Mouse (Mus musculus): ENCODE results near the gene Gba2.

The Gba2 gene

GRCm38 (mm10) chr4:43581381-43581780 is 2.7 kb upstream of the Gba2 start:
- no peak for DNase-seq (ENCODE audit: low read depth)

GRCm38 (mm10) chr4:43580721-43581120 is 2.0 kb upstream of the Gba2 start:
- no peak for DNase-seq (ENCODE audit: low read depth)

- no peak for DNase-seq (ENCODE audit: low read depth)
Observed at GRCm38 (mm10) chr4:43579731-43580130, 1.1 kb upstream of the Gba2 start.

- DNase-seq (ENCODE audit: low read depth), result no peak
Observed at GRCm38 (mm10) chr4:43579256-43579655, 583 bp upstream of the Gba2 start.

- DNase-seq (ENCODE audit: low read depth), result no peak
Observed at GRCm38 (mm10) chr4:43577237-43577881, 1.3 kb downstream of the Gba2 start.

- no peak for DNase-seq (ENCODE audit: low read depth)
Observed at GRCm38 (mm10) chr4:43575356-43575755, 3.3 kb downstream of the Gba2 start.

GRCm38 (mm10) chr4:43573561-43573960 is 5.1 kb downstream of the Gba2 start:
- no peak for DNase-seq (ENCODE audit: low read depth)

GRCm38 (mm10) chr4:43571395-43572045 is 7.2 kb downstream of the Gba2 start:
- DNase-seq (ENCODE audit: low read depth), result no peak

- no peak for DNase-seq (ENCODE audit: low read depth)
Observed at GRCm38 (mm10) chr4:43567140-43567539, 11.5 kb downstream of the Gba2 start.

GRCm38 (mm10) chr4:43564231-43564630 is 14.4 kb downstream of the Gba2 start:
- DNase-seq (ENCODE audit: low read depth), result peak; percentile 61

GRCm38 (mm10) chr4:43563601-43563875 is 15.1 kb downstream of the Gba2 start:
- no peak for DNase-seq (ENCODE audit: low read depth)

- DNase-seq (ENCODE audit: low read depth), result no peak
Observed at GRCm38 (mm10) chr4:43562769-43563600, 15.7 kb downstream of the Gba2 start.

GRCm38 (mm10) chr4:43561997-43562768 is 16.5 kb downstream of the Gba2 start, which contains the start of the genes Creb3 and Tln1:
Gene Creb3, plus strand, starts transcription at chr4:43562332.
Gene Tln1, minus strand, starts transcription at chr4:43562691.
- peak; percentile 95 for DNase-seq (ENCODE audit: low read depth)

GRCm38 (mm10) chr4:43561436-43561996 is 17.2 kb downstream of the Gba2 start:
- DNase-seq (ENCODE audit: low read depth), result no peak

- no peak for DNase-seq (ENCODE audit: low read depth)
Observed at GRCm38 (mm10) chr4:43560976-43561375, 17.7 kb downstream of the Gba2 start.

GRCm38 (mm10) chr4:43560243-43560611 is 18.4 kb downstream of the Gba2 start:
- peak; percentile 40 for DNase-seq (ENCODE audit: low read depth)

GRCm38 (mm10) chr4:43559519-43560242 is 19.0 kb downstream of the Gba2 start:
- no peak for DNase-seq (ENCODE audit: low read depth)

GRCm38 (mm10) chr4:43558631-43559356 is 19.9 kb downstream of the Gba2 start:
- DNase-seq (ENCODE audit: low read depth), result peak; percentile 85

GRCm38 (mm10) chr4:43558028-43558630 is 20.5 kb downstream of the Gba2 start:
- DNase-seq (ENCODE audit: low read depth), result peak; percentile 71

GRCm38 (mm10) chr4:43555926-43556325 is 22.7 kb downstream of the Gba2 start:
- no peak for DNase-seq (ENCODE audit: low read depth)

All from NIH3T3 (cell line).